Mouse (Mus musculus) megakaryocyte-erythroid progenitor cell, adult 5-6 weeks (primary cell): ENCODE measurements at regions not wholly inside any gene's neighbourhood (a gene's known extent, or its start where the extent isn't known, plus 50 kb on each side); places are given as distances from the start of the nearest gene placed in this dataset.
"Not testable (repeated sequence)": the region's sequence is repeated elsewhere in the genome, so short reads cannot be mapped to it uniquely, and the experiment has no call there.

Experiments used
- ATAC-seq: replicated peaks from 2 replicates; pipeline ENCODE4 v1.8.0; 2016; ENCODE audit warnings: mild to moderate bottlenecking, inconsistent platforms; ENCODE audit not compliant: severe bottlenecking, poor library complexity, low FRiP score, low TSS enrichment

- no peak for ATAC-seq
Measured at GRCm38 (mm10) chr13:39566491-39566890, 605.8 kb upstream of the Slc35b3 start.

GRCm38 (mm10) chr13:39537724-39538440 is 577.2 kb upstream of the Slc35b3 start:
- ATAC-seq: no peak

DNA sequence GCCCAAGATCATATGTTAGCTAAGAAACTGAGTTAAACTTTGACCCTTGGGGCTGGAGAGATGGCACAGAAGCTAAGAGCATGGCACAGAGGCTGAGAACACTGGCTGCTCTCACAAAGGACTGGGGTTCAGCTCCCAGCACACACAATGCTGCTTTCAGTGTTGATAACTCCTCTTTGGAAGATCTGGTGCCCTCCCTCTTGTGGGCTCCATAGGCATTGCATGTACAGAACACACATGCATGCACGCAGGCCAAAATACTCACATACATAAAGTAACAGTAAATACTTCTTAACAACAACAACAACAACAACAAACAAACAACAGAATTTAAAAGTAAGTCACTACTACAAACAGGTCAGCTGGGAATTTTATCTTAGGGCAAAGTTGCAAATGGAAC is 565.8 kb upstream of the Slc35b3 start:
- ATAC-seq: no peak

- ATAC-seq: no peak
Measured at GRCm38 (mm10) chr13:39523856-39524301, 563.2 kb upstream of the Slc35b3 start.

GRCm38 (mm10) chr13:39523246-39523850 is 562.7 kb upstream of the Slc35b3 start:
- ATAC-seq: no peak

GRCm38 (mm10) chr13:39520846-39521245 is 560.2 kb upstream of the Slc35b3 start:
- no peak for ATAC-seq

- no peak for ATAC-seq
Measured at GRCm38 (mm10) chr13:39516106-39516505, 555.4 kb upstream of the Slc35b3 start.

DNA sequence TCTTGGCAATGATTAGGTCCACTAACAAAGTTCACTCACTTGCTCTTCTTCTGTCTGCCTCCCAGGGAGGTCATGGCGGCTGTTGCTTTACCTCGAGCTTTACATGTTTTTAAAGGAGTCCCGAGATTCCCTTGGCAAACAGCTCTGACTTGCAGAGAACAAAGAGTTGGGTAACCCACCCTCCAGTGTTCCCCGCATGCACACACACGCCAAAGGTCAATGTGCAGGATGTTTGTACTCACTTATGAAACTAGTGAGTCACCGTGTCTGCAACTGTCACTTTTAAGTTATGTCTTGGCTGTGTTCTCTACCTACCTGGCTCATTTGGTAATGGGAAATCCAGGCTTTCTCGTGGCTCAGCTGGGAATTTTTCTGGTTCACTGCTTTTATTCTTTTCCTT is 529.1 kb upstream of the Slc35b3 start:
- ATAC-seq: no peak

- ATAC-seq: no peak
Measured at GRCm38 (mm10) chr13:39472621-39473020, 511.9 kb upstream of the Slc35b3 start.

DNA sequence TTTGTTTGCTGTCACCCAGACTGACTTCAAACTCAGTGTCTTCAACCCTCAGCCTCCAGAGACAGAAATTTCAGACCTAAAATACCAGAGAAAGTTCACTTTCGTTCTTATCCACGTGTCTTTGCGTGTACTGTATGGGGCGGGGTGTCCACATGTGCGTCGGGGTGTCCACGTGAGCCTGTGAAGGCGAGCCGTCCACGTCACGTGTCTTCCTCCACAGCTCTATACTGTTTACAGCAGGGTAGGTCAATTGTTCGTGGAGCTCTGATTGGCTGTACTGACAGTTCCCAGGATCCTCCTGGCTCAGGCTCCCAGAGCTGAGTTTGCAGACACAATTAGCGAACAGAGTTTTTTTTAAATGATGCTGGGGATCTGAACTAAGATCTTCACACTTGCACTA is 481.1 kb upstream of the Slc35b3 start:
- no peak for ATAC-seq

DNA sequence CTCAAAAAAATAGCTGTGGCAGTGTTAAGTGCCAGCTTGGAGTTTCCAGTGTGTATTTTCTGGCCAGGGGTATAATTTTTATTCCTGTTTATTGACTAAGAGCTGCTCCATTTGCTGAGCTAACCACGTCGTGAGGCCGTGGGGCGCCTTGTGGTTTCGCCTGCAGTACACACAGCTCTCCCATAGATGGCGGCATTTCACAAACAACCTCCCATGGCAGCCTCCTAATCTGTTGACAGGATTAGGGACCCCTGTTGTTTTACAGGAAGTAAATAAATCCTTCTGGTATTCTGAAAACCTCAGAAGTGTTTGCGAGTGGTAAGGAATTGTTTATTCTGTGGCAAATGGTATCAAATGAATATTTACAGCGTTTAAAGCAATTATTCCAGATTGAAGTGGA is 480.2 kb upstream of the Slc35b3 start:
- ATAC-seq: peak; percentile 59; the same call in 1 of the 2 replicates

GRCm38 (mm10) chr13:39440336-39440735 is 479.7 kb upstream of the Slc35b3 start:
- ATAC-seq: no peak

- ATAC-seq: no peak
Measured at GRCm38 (mm10) chr13:39427996-39428395, 467.3 kb upstream of the Slc35b3 start.

DNA sequence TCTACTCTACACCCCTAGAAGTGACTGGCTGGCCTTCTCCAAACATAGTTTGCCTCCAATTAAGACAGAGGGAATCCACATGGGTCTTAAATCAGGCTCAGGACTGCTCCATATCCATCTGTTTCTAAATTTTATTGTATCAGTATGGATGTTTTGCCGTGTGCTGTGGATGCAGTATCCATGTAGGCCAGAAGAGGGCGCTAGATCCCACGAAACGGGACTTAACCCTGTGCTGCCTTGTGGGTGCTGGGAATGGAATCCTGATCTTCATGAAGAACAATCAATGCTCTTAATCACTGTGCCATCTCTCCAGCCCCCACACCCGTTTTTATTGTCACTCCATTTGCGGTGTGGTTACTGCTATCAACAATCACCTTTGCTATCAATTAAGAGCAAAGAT is 465.3 kb upstream of the Slc35b3 start:
- no peak for ATAC-seq

GRCm38 (mm10) chr13:39418127-39418526 is 457.5 kb upstream of the Slc35b3 start:
- no peak for ATAC-seq

GRCm38 (mm10) chr13:39411471-39412251 is 451.0 kb upstream of the Slc35b3 start:
- no peak for ATAC-seq

GRCm38 (mm10) chr13:39392589-39392988 is 431.9 kb upstream of the Slc35b3 start:
- ATAC-seq: no peak

GRCm38 (mm10) chr13:39392151-39392550 is 431.5 kb upstream of the Slc35b3 start:
- ATAC-seq: not testable (repeated sequence)

- no peak for ATAC-seq
Measured at GRCm38 (mm10) chr13:39376677-39377076, 416.0 kb upstream of the Slc35b3 start.

- no peak for ATAC-seq
Measured at GRCm38 (mm10) chr13:39376269-39376668, 415.6 kb upstream of the Slc35b3 start.
